Mouse (Mus musculus): ENCODE results near the gene Tspoap1.

The Tspoap1 gene

DNA sequence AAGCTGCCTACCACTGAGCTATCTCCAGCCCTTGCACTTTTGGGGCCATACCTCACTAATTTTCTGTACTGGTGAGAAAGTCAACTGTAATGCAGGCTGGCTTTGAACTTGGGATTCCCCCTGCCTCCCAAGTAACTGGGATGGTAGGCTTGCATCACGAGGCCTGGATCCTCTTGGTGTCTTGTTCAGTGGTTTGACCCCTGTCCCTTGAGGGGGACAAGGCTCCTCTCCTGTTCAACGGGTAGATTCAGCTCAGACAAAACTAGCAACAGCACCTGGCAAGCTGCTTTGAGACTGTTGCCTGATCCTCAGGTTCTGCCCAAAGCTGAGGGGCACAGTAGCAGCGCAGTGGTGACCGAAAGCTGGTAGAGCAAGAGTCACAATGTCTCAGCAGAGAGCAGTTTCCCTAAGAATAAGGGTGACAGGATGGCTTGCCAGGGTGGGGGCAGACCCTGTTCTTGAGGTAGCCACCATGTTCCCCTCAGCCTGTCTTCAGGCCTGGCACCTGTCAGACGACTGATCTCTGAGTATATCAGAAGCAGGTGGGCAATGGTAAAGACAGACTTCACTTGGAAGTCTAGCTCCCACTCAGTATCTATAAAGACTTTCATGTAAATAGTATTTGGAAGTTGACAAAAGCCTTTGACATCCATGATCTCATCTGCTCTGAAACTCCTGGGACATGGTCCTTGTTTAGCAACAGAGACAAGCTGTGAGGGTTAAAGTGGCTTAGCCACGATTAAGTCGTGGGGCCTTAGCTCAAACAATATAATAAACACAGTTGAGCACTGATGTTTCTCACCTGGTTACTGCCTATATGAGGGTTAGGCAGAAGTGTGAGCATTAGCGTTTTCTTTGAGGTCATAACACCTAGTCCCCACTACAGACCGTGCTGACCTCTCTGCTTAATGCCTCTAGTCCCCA is 14.4 kb upstream of the Tspoap1 start:
- DNase-seq (ENCODE audit: low read depth in 2 of 2, low spot score in 2 of 2): no peak

DNA sequence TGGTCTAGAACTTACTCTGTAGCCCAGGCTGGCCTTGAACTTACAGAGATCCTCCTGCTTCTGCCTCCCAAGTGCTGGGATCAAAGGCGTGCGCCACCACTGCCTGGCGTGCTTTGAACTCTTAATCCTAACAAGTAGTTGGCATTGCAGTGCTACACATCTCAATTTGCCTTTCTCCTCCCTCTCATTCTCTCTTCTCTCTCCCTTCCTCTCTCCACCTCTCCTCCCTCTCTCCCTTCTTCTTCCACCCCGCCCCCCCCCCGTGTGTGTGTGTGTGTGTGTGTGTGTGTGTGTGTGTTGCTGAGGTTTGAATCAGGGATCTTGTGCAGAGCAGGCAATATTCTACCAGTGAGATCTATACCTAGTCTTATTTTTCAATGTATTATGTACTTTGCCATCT is 13.0 kb upstream of the Tspoap1 start:
- no peak for DNase-seq (ENCODE audit: low read depth in 2 of 2, low spot score in 2 of 2)

DNA sequence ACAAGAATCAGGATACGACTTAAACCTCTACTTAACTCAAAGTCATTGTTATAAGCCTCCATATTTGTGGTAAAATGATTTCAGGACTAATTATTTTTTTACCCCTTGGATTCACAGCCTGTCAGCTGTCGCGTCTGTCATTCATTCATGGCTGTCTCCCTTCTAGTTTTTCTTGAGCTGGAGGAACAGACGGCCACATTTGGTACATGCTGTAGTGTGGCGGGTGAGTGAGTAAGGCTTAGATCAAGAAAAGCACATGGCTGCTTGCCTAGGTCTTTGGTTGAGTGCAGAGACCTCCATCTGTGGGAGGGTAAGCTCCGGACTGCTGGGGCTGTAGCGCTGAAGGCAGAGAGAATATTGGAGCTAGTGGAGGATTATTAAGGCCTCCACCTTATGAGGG is 12.6 kb upstream of the Tspoap1 start:
- no peak for DNase-seq (ENCODE audit: low read depth in 2 of 2, low spot score in 2 of 2)

DNA sequence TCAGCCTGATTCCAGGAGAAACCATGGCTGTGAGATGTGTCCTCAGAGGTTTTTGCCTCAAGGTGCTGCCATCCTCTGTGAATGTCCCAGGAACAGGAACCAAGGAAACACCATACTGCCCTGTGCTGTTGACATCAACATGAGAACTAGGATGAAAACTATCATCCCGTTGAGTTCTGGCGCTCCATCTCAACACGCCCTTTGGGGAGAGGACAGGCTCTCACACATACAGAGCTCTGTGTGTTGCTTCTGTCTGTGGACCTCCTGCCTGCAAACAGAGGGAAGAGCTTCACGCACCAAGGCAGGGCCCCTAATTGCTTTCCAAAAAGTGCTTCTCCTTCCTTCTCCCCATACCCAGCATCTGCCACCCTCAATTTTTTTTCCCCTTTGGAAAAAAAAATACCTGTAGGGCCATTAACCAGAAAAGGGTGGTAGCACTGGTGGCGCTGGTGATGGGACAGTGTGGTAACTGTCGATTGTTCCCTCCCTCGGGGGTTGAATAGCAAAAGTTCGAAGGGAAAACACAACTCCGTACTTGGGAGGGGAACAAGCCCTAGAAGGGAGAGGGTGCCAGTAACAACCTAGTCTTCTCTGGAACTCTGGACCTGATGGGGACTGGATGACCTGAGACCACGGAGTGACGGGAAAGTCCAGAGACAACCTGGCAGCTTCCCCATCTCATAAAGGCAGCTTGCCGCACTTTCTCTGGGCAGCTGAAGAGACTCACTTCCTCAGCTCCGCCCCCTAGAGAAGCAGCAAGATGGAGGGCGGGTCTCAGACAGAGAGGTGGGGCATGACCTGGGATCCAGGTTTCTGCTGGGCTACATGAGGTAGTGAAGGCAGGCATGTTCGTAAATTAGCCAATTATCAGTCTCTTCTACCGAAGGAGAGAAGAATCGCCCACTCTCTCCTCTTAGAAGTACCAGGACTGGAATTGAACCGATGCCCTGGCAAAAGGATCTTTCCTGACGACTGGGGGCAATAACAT is 11.9 kb upstream of the Tspoap1 start:
- DNase-seq (ENCODE audit: low read depth in 2 of 2, low spot score in 2 of 2): peak; percentile 74 to 86

DNA sequence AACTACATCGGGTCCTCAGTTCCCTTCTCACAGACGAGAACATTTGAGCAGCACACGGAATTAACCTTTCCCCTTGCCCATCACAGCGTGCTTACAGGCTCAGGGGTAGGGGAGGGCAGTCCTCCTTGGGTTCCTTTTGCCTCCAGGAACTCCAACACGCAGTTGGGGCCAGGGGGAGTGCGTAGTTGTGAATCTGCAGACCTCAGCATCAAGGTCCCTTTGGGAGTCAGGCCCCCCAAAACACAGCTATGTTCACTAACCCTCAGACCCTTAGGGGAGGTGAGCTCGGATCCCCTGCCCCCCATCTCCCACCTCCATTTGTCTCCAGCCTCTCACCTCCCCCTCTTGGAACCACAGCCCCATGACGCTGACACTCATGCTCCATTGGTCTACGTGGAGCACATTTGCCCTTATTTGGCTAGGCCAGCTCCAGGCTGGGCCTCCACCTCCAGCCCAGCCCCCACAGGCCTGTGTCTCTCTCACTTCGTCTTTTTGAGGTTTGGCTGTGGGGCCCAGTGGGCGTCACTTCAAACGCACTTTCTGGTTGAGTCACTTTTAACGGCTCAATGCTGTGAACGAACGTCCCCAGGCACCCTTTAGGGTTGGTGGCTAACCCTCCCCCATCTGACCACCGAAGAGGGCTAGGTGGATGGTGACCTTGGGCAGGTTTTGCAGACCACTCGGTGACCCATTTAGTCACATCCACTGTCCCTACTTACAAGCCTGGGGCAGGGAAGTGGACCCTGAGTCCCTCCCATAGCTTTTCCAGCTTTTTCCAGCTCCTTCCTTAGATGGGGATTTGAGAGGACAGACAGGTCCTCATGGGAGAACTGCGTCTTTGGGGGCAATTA is 10.9 kb upstream of the Tspoap1 start:
- peak; percentile 89 to 93 for DNase-seq (ENCODE audit: low read depth in 2 of 2, low spot score in 2 of 2)

DNA sequence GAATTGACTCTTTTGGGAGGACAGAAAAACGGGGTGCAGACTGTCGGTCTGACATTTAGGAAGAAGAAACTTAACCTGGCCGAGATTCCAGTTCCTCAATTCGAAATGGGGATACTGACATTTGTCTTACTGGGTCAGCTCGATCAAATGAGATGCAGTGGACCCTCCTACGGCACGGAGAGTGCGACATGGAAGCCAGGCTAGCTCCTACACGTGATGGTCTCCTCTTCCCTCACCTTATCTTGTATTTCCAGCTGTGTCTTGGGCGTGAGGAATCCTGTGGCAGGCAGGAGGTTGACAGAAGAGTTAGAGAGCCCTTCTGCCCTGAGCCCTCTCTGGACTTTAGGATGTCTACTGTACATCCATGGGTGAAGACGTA is 10.3 kb upstream of the Tspoap1 start:
- DNase-seq (ENCODE audit: low read depth in 2 of 2, low spot score in 2 of 2): no peak

DNA sequence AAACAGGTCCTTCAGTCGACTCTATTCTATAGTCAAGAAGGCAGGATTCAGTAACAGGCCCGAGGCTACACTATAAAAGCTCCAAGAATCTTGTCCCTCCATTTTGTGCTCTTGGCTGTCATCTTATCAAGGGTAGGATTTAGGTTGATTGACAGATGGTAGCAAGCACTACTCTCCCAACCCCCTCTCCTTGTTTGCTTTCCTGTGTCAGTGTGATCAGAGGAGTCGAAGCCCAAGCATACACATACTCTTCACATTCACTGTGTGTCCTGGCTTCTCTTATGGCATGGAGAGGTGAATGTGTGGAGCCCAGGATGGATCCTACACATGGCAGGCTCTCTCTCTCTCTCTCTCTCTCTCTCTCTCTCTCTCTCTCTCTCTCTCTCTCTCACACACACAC is 9.8 kb upstream of the Tspoap1 start:
- peak in 1 of 2 experiments; percentile 68 for DNase-seq (ENCODE audit: low read depth in 2 of 2, low spot score in 2 of 2)

DNA sequence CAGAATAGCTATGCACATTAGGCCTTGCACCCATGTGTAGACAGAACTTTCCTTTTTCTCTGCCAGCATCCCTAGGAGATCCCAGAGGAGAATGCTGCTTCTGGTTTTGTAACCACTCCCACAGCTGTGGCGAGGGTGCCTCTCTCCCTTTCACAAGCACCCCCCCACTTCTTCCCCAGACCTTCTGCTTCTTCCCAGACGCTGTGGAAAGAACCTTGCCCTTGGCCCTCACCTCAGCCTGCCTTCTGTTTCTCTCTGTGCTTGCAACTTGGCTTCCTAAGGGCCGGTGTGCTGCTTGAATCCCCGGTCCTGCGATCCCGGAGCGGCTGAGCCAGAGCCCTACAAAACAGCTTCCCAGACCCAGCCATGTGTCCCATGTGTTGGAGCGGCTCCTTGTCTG is 9.3 kb upstream of the Tspoap1 start:
- no peak for DNase-seq (ENCODE audit: low read depth in 2 of 2, low spot score in 2 of 2)

DNA sequence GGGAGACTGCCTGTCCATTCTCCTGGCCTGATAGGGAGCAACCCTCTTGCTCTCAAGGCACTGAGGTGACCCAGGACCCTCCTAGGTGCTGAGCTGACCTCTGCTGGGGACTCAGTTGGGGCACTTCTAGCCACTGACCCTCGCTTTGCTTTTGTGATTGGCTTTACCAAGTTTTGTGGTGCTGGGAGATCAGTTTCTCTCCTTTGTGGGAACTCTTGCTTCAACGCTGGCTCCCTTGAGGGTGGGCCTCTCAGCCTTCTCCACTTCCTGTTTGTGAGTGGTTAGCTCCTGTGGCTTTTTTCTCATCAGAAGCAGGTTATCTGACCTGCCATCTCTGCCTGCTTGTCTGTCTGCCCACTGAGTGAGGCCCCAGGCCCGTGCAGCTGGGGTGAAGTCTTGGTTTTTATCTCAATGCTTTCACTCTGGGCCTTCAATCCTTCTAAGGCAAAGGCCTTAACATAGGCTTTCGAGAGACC is 8.8 kb upstream of the Tspoap1 start:
- DNase-seq (ENCODE audit: low read depth in 2 of 2, low spot score in 2 of 2): peak; percentile 77 to 82

DNA sequence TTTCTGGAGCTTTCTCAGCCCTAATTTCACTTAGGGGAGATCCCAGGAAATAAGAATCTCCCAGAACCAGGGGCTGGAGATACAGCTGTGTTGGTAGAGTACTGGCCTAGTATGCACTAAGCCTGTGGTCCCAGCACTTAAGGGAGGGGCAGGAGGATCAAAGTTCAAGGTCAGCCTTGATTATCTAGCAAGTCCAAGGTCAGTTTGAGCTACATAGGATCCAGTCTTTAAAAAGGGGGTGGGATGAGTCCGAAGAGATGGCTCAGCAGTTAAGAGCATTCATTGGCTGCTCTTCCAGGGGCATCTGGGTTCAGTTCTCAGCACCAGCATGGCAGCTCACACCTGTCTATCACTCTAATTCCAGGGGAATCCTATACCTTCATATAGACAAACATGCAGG is 8.0 kb upstream of the Tspoap1 start:
- DNase-seq (ENCODE audit: low read depth in 2 of 2, low spot score in 2 of 2): no peak

DNA sequence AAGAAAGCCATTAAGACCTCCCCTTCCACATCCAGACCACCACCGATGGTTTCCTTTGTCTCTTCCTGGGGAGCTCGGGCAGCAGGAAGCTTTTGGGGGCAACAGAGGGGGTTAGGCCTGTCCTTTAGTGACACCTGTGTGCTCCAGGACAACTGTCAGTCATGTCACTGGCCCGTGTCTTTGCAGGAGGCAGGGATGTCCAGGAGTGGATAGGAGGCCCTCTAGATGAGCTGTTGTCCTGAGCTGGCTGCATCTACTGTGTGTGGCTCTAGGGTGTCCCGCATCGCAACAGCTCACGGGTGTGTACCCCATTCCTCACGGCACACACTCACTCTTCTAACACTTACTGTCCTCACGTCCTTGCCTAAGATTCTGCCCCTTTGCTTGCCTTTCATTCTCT is 7.1 kb upstream of the Tspoap1 start:
- no peak for DNase-seq (ENCODE audit: low read depth in 2 of 2, low spot score in 2 of 2)

DNA sequence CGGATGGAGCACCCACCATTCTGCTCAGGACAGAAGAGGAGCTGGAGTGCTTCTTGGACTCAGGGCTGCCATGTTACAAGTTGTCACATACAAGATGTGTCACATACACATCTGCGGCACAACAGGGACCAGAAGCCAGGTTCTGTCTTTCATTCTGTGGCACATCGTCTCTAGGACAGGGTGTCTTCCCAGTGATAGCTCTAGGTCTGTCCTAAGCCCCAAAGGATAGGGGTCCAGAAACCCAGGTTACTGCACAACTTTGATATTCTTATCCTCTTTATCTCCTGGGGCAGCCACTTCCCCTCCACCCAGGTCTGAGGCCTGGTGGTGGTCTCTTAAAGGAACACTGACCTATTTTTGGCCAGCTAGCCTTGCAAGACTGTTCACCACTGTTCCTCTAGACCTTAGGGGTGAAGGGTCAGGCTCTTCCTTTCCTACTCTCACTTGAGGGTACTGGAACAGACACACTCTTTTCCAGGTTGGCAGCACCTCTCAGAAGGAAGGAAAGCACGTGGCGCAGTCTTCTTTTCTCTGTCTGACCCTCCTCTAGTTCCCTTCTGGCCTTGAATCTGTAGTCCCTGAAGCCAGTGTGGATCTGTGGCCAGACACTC is 6.3 kb upstream of the Tspoap1 start:
- DNase-seq (ENCODE audit: low read depth in 2 of 2, low spot score in 2 of 2): no peak

DNA sequence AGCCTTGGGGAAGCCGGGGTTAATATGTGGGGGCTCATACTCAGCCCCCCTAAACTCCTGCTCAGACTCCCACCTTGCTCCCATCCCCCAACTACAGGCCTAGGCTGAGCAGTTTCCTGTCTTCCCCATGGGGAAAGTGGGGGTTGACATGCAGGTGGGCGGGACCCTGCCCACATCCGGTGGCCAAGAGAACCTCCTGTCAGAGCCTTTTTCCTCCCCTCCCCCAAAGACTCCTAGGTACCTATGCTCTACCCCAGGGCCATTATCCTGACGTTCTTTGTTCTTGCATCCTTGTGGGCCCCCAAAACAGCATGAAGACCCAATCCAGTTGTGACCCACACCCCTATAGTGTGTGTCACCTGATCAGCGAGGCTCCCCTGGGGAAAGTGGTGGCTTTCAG is 5.7 kb upstream of the Tspoap1 start:
- peak; percentile 70 to 85 for DNase-seq (ENCODE audit: low read depth in 2 of 2, low spot score in 2 of 2)

DNA sequence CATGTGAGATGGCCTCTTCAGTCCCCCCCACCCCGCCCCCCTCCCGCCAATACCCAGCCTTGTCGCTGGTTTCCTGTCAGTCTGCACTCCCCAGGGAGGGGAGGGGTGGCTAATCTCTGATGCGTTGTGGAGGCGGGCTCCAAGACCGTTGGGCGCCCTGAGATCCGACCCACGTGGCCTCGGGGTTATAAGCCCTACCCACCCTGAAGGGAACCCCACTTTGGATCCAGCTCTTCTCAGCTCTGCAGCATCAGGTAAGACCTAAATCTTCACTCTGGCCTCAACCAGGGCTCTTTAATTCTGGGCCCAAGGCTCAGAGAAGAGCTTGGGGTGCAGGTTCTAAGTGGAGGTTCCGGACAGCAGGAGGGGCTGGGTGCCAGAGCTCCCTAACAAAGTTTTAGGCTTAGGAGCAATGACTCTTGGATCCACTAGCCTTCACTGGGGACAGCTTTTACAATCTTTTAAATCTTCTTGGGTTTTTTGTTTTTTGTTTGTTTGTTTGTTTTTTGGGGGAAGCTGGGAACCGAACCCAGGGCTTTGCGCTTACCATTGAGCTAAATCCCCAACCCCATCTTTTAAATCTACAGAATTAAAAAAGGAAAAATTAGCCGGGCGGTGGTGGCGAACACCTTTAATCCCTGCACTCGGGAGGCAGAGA is 4.9 kb upstream of the Tspoap1 start:
- DNase-seq (ENCODE audit: low read depth in 2 of 2, low spot score in 2 of 2): peak; percentile 95 to 96

DNA sequence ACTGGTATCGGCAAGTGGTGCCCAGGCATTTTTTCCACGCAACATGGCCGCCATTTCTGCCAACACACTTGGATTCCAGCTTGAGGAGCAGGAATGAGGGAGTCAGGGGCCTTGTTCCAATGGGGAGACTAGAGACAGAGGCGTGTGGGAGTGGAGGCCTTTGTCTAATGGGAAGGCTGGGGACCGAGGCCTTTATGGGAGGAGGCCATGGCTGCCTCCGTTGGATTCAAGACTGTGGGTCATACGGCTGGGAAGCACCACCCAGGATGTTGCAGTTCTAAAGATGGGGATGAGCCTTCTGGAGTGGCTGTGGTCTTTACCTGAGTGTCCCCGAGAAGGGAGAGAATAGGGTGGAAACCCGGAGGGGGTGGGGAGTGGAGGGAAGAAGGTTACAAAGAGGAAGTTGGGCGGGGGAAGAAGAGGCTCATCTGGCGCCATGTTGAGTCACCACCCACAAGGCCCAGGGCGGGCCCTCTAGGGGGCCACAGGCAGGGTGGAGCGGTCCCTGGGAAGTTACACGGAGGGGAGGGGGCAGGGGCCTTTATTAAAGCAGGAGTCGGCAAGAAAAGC is 4.0 kb upstream of the Tspoap1 start:
- peak; percentile 73 to 75 for DNase-seq (ENCODE audit: low read depth in 2 of 2, low spot score in 2 of 2)

DNA sequence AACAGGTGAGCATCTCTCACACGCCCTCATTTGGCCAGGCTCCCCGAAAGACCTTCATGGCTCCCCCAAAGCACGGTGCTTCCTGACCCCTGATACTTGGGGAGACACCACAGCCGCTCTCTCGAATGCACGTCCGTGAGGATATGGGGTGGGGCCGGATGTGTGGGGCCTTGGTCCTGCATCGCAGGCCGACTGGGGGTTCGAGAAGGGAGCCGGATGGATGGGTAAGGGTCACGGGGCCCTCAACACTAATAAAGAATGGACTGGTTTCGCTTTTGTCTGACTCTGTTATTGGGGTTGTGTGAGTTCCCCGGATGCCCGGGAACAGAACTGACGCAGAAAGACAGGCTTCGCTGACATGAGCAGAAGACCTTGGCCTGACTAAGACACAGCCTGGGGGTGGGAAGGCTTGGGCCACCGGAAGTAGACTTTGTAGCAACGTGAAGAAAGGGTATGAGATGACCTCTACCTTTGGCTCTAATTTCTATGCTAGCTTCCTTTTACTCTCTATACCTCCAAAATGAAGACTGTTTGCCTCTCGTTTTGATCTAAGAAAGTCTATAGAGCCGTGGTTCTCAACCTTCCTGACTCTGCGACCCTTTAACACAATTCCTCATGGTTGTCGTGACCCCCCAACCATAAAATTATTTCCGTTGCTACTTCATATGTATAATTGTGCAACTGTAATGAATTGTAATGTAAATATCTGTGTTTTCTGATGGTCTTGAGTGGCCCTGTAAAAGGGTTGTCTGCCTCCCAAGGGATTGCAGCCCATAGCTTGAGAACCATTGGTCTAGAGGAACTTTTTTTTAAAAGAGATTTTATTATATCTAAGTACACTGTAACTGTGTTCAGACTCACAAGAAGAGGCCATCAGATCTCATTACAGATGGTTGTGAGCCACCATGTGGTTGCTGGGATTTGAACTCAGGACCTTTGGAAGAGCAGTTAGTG is 3.1 kb upstream of the Tspoap1 start:
- DNase-seq (ENCODE audit: low read depth in 2 of 2, low spot score in 2 of 2): peak; percentile 57 to 63

DNA sequence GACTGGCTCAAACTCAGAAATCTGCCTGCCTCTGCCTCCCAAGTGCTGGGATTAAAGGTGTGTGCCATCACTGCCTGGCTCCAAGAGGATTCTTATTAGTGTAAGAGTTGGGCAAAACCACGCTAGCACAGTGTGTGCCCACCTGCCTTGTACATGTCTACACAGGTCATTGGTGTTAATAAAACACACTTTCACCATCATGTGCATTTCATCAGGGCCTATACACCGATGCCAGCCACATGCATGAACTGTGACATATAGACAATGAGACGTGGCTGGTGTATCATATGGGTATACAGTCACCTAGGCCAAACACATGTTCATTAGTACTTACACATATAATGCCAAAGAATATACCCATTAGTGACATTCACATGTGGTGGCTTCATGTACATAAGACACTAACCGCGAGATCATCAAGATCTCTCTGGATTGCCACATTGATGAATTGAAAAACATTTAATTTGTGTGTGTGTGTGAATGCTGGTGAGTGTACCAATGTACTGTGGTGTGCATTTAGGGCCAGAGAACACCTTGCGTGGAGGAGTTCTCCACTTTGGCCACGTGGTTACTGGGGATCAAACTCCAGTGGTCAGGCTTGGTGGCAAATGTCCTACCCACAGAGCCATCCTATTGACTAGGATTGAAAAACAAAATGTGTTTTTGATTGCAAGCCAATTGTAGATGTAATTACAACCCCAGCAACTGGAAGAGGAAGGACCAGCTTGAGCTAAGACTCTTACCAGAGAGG is 2.0 kb upstream of the Tspoap1 start:
- peak in 1 of 2 experiments; percentile 52 for DNase-seq (ENCODE audit: low read depth in 2 of 2, low spot score in 2 of 2)

All from CD8-positive naive resting alpha-beta T cell, adult 2 months (primary cell).